Mouse (Mus musculus) subcutaneous adipose tissue, adult 2 months (tissue): ENCODE results near the gene Pter. TPM values are rescaled to one million over a fixed set of nuclear protein-coding genes. Genes with fewer than 3 reads are reported as not detected.

Experiments
- polyA plus RNA-seq: library from polyadenylated mRNA; depleted of rRNA; stranded (reverse); fragments of >200 nt; gene quantifications from 2 replicates; pipeline ENCODE4 v1.2.3, GENCODE M21; 2012; ENCODE audit warnings: low replicate concordance; rRNA removed

Gene Pter
- polyA plus RNA-seq, result 9.5 and 14.0 TPM in 2 replicates

GRCm38 (mm10) chr2:12923804-12924591 is at the start of gene Pter:
Pter (plus strand) TSS chr2:12924041.

GRCm38 (mm10) chr2:13011472-13011871 is 87.6 kb downstream of the Pter start, which contains the start of gene C1ql3:
C1ql3 (minus strand) TSS chr2:13011806.

Other genes starting within 250 kb of the Pter start
- 0.13 TPM in 1 of 2 replicates, not detected in the other for gene C1ql3, start 87.8 kb downstream of the Pter start, polyA plus RNA-seq